Mouse (Mus musculus) cerebellum, adult 8-10 months (tissue): Measurements from ENCODE around the gene Hnrnpu.
"Not testable (repeated sequence)": the region's sequence is repeated elsewhere in the genome, so short reads cannot be mapped to it uniquely, and the experiment has no call there.

ENCODE experiments used
- DNase-seq: peaks from one replicate; pipeline ENCODE4 v3.0.0; 2022

Hnrnpu gene

GRCm38 (mm10) chr1:178303425-178303824, 34.2 kb downstream of the Hnrnpu start:
- DNase-seq = peak; percentile 72

DNA sequence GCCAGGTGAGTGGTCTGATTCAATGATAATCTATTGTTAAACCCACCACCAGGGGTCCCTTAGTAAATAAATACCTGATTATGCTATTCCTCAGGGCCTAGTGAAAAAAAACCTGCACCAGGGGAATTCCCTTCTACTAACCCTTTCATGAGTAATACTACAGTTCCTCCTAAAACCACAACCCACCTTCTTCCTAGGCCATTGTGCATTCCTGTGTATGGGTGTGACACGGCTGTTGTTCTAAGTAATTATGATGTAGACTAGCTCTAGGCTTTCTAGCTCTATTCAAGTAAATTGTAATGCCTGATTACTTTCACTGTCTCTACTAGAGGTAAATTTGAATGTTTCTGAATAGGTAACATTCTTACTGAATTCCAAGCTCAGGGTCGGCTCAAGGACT, 36.3 kb downstream of the Hnrnpu start:
- not testable (repeated sequence) for DNase-seq

DNA sequence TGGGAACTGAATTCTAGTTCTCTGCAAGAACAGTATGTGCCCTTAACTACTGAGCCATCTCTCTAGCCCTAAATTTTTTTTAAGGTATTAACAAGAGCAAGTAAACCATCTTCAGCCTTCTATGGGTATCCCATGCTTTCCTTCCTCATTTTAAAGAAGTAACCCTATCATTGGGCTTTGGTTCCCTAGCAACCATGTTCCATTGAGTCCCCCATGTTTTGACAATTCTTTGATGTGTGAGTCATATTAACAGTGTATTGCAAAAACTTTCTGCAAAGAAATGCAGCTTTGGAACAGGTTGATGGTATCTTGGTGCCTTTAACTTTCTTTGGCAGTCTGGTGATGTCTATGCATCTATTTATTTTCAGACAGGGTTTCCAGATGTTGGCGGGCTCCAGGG, 43.5 kb downstream of the Hnrnpu start:
- no peak for DNase-seq

GRCm38 (mm10) chr1:178291716-178292115, 45.9 kb downstream of the Hnrnpu start:
- DNase-seq = no peak

- DNase-seq = no peak
Measured at GRCm38 (mm10) chr1:178287601-178288176, 49.9 kb downstream of the Hnrnpu start.

DNA sequence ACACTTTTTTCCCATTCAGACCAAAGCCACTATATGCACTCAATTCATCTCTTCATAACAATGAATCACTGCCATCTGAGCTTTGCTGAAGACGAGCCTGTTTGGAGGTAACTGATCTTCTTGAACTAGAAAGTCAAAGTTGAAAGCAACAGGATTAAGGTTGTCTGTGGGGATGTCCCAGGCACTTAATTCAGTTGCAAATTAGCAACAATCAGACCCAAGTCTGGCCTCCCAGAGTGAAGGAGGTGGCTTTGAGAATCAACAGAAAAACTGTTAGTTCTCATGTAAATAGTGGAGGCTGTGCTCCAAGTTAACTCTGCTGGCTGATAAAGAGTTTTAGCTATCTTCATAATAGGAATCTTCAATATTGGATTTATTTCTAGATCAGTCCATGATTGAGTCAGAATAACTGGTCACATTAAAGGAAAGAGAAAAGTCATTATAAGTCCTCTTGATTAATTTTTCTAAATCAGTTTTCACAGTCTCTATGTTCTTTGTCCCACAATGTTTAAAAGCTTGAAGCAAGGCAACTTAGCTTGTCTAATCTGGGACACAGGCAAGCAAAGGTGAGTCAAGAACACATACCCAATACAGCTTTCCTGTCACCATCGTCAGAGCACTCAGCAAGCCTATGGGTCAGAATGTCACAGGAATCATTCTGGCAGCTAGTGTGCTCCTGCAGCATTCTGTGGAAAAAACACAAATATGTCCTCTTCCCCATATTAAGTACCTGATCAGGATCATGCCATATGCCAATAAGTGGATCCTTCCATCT, 53.5 kb downstream of the Hnrnpu start:
- DNase-seq = no peak

GRCm38 (mm10) chr1:178283314-178283713, 54.3 kb downstream of the Hnrnpu start:
- not testable (repeated sequence) for DNase-seq

- peak; percentile 64 for DNase-seq
Measured at GRCm38 (mm10) chr1:178276054-178276911, 61.3 kb downstream of the Hnrnpu start.

- DNase-seq = no peak
Measured at GRCm38 (mm10) chr1:178275738-178276053, 61.9 kb downstream of the Hnrnpu start.

DNA sequence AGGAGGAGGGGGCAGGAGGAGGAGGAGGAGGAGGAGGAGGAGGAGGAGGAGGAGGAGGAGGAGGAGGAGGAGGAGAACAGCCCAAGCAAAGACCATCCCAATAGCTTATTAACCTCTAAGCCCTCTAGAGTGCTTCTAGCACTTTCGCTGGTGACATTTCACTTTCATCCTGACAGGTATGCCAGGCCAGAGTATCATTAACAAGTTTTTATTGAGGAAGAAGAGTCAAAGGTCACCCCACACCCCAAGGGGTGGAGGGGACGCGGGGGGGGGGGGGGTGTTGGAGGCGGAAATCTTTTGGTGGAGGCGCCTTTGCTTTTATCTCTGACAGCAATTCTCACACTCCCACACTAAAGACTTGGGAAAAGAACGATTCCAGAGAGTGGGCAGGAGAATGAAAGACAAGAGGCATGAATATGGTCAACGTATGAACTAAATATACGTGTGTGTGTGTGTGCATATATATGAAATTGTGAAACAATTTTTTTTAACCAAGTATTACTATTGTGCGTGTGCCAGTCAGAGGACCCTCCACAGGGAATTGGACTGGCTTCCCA, 62.3 kb downstream of the Hnrnpu start:
- DNase-seq = no peak
